14 mouse cellular contexts compared by ENCODE assay signal in the genomic region with DNA sequence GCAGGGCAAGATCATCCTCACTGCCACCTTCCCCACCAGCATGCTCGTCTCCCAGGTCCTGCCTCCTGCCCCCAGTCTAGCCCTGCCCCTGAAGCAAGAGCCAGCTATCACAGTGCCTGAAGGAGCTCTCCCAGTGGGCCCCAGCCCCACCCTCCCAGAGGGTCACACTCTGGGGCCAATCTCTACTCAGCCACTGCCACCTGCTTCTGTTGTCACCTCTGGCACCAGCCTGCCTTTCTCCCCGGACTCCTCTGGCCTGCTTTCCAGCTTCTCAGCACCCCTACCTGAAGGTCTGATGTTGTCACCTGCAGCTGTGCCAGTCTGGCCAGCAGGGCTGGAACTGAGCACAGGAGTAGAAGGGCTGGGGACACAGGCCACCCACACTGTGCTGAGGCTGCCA. TPM values are rescaled to one million over a fixed set of nuclear protein-coding genes. Genes with fewer than 3 reads are reported as not detected.
DNase-seq lines count a peak whose midpoint lies in the region; ATAC-seq and TF ChIP-seq lines count a peak whose summit lies in the region.
"Had no signal": no experiment of that assay in that cellular context is flagged by ENCODE, and none has a peak within 500 bp of the region (broad histone marks: within the 10 kb centered on the region; RNA-seq: fewer than 3 reads in every experiment).

No protein-coding gene starts in this region.

- 0 out of 2 replicates have a peak overlapping the region, but pooled peaks have one; percentile 98 for H3K27ac ChIP-seq in heart, embryonic 10.5 days
- no peak overlapping the region for H3K27ac ChIP-seq in lung, embryonic 14.5 days (ENCODE audit: low read depth)
- no peak overlapping the region; the same call in 1 of the 2 replicates for H3K27ac ChIP-seq in embryonic facial prominence, embryonic 13.5 days
- no peak overlapping the region for H3K27ac ChIP-seq in intestine, postnatal 0 days (ENCODE audit: low read depth, low read length)
- H3K27ac ChIP-seq: midbrain, embryonic 12.5 days had no signal

- no peak for TF ChIP-seq CTCF in lung, embryonic 14.5 days (IDR thresholded peaks at IDR 0.05; ENCODE audit: low read depth)
- TF ChIP-seq CTCF in intestine, postnatal 0 days (IDR thresholded peaks at IDR 0.05; ENCODE audit: low read depth): no peak

- H3K4me2 ChIP-seq in lung, embryonic 14.5 days: no peak overlapping the region
- peak overlapping the region; percentile 91; the same call in 1 of the 2 replicates for H3K4me2 ChIP-seq in embryonic facial prominence, embryonic 13.5 days
- H3K4me2 ChIP-seq in intestine, postnatal 0 days (replicated peaks; ENCODE audit: low read depth): 0 out of 2 replicates have a peak overlapping the region, but pooled peaks have one; percentile 9

- H3K27me3 ChIP-seq in heart, embryonic 10.5 days (ENCODE audit: insufficient read depth, poor library complexity, severe bottlenecking): 0 out of 2 replicates have a peak, but pooled peaks cover under 1% of the 10 kb centered on the region
- H3K27me3 ChIP-seq in lung, embryonic 14.5 days (ENCODE audit: insufficient read depth, low read length): no peaks in the 10 kb centered on the region
- H3K27me3 ChIP-seq in embryonic facial prominence, embryonic 13.5 days: no peaks in the 10 kb centered on the region
- H3K27me3 ChIP-seq in intestine, postnatal 0 days (replicated peaks; ENCODE audit: control insufficient read depth, insufficient read depth, low read length): no peaks in the 10 kb centered on the region

- H3K36me3 ChIP-seq in heart, embryonic 10.5 days: peaks cover 13% of the 10 kb centered on the region; the same call in 1 of the 2 replicates
- H3K36me3 ChIP-seq in lung, embryonic 14.5 days (ENCODE audit: insufficient read depth): peaks cover 16% of the 10 kb centered on the region
- peaks cover 13% of the 10 kb centered on the region for H3K36me3 ChIP-seq in embryonic facial prominence, embryonic 13.5 days
- no peaks in the 10 kb centered on the region for H3K36me3 ChIP-seq in intestine, postnatal 0 days (ENCODE audit: control insufficient read depth, insufficient read depth)

- H3K9ac ChIP-seq in lung, embryonic 14.5 days: no peak overlapping the region
- H3K9ac ChIP-seq in embryonic facial prominence, embryonic 13.5 days: peak overlapping the region; percentile 98; the same call in 1 of the 2 replicates
- H3K9ac ChIP-seq in intestine, postnatal 0 days (ENCODE audit: low read depth, low read length): no peak overlapping the region

- no peak for DNase-seq in heart, embryonic 10.5 days (ENCODE audit: low spot score)
- DNase-seq in heart, postnatal 4 days: no peak
- DNase-seq in lung, embryonic 14.5 days: no peak
- DNase-seq in lung, adult 18-20 months: no peak
- no peak for DNase-seq in kidney, adult 9 months
- no peak for DNase-seq in kidney, adult 11 months
- DNase-seq: cerebellum, adult 11-12 months; kidney, adult 8-10 months; lung, adult 2 months; thymus, postnatal 25 days had no signal

- peaks cover 49% of the 10 kb centered on the region for H3K4me1 ChIP-seq in heart, embryonic 10.5 days
- peaks cover 8% of the 10 kb centered on the region for H3K4me1 ChIP-seq in lung, embryonic 14.5 days (ENCODE audit: insufficient read depth)
- H3K4me1 ChIP-seq in embryonic facial prominence, embryonic 13.5 days: peaks cover 39% of the 10 kb centered on the region
- H3K4me1 ChIP-seq in intestine, postnatal 0 days (replicated peaks; ENCODE audit: control insufficient read depth, insufficient read depth, low read length): peaks cover 6% of the 10 kb centered on the region

- H3K9me3 ChIP-seq in heart, embryonic 10.5 days: no peaks in the 10 kb centered on the region
- no peaks in the 10 kb centered on the region for H3K9me3 ChIP-seq in lung, embryonic 14.5 days (ENCODE audit: low read depth, low read length)
- H3K9me3 ChIP-seq in embryonic facial prominence, embryonic 13.5 days: no peaks in the 10 kb centered on the region
- no peaks in the 10 kb centered on the region for H3K9me3 ChIP-seq in intestine, postnatal 0 days (ENCODE audit: control insufficient read depth)
- H3K9me3 ChIP-seq: midbrain, embryonic 12.5 days had no signal

- ATAC-seq in lung, embryonic 14.5 days (ENCODE audit: insufficient read depth): no peak
- ATAC-seq in embryonic facial prominence, embryonic 13.5 days (ENCODE audit: insufficient number of reproducible peaks, insufficient read depth, low FRiP score, low TSS enrichment, low read depth): no peak
- no peak for ATAC-seq in intestine, postnatal 0 days

- WGBS in heart, embryonic 10.5 days: 44% methylated on average over 2 of the region's 2 CpGs
- WGBS in lung, embryonic 14.5 days: 50% methylated on average over 2 of the region's 2 CpGs
- 35% methylated on average over 2 of the region's 2 CpGs for WGBS in embryonic facial prominence, embryonic 13.5 days
- 32% methylated on average over 2 of the region's 2 CpGs for WGBS in intestine, postnatal 0 days

- 0 out of 2 replicates have a peak overlapping the region, but pooled peaks have one; percentile 87 for H3K4me3 ChIP-seq in heart, embryonic 10.5 days
- 0 out of 2 replicates have a peak overlapping the region, but pooled peaks have one; percentile 3 for H3K4me3 ChIP-seq in lung, embryonic 14.5 days (ENCODE audit: low read depth, low read length)
- H3K4me3 ChIP-seq in embryonic facial prominence, embryonic 13.5 days: no peak overlapping the region; the same call in 1 of the 2 replicates
- H3K4me3 ChIP-seq in intestine, postnatal 0 days (ENCODE audit: low read depth, low read length): no peak overlapping the region

RNA-seq across cellular contexts. Expression of gene Six5, which starts 2.8 kb away (rescaled TPM):
- polyA plus RNA-seq in heart, embryonic 10.5 days (2016; fragmentation: Nextera tagmentation; extraction: Ambion mirVana): 5.7 and 6.1 TPM in 2 replicates
- 10 to 100 TPM; 10.3 to 10.4 TPM for total RNA-seq in heart, postnatal 4 days (2021)
- 11.6 and 12.7 TPM in 2 replicates for polyA plus RNA-seq in lung, embryonic 14.5 days (2014; fragmentation: Nextera tagmentation; extraction: Ambion mirVana)
- 14.7 and 15.3 TPM in 2 replicates for polyA plus RNA-seq in embryonic facial prominence, embryonic 13.5 days (2015; fragmentation: Nextera tagmentation; extraction: Ambion mirVana)
- 4.6 and 5.1 TPM in 2 replicates for polyA plus RNA-seq in intestine, postnatal 0 days (2015; fragmentation: Nextera tagmentation; extraction: Ambion mirVana)

RNA-seq across cellular contexts. Expression of gene Dmpk, which starts 13.6 kb away (rescaled TPM):
- polyA plus RNA-seq in heart, embryonic 10.5 days (2016; fragmentation: Nextera tagmentation; extraction: Ambion mirVana): 16.9 and 17.7 TPM in 2 replicates
- total RNA-seq in heart, postnatal 4 days (2021): 100 to 1,000 TPM; 188 to 201 TPM
- polyA plus RNA-seq in lung, embryonic 14.5 days (2014; fragmentation: Nextera tagmentation; extraction: Ambion mirVana): 20.9 and 23.0 TPM in 2 replicates
- 13.1 and 16.8 TPM in 2 replicates for polyA plus RNA-seq in embryonic facial prominence, embryonic 13.5 days (2015; fragmentation: Nextera tagmentation; extraction: Ambion mirVana)
- polyA plus RNA-seq in intestine, postnatal 0 days (2015; fragmentation: Nextera tagmentation; extraction: Ambion mirVana): 50.8 and 60.4 TPM in 2 replicates

RNA-seq across cellular contexts. Expression of gene Gm4969, which starts 21.0 kb away (rescaled TPM):
- polyA plus RNA-seq in heart, embryonic 10.5 days (2016; fragmentation: Nextera tagmentation; extraction: Ambion mirVana): 1.7 and 2.1 TPM in 2 replicates
- total RNA-seq in heart, postnatal 4 days (2021): under 1 TPM; 0.33 to 0.56 TPM
- polyA plus RNA-seq in lung, embryonic 14.5 days (2014; fragmentation: Nextera tagmentation; extraction: Ambion mirVana): 3.0 and 4.0 TPM in 2 replicates
- 3.5 and 4.4 TPM in 2 replicates for polyA plus RNA-seq in embryonic facial prominence, embryonic 13.5 days (2015; fragmentation: Nextera tagmentation; extraction: Ambion mirVana)
- polyA plus RNA-seq in intestine, postnatal 0 days (2015; fragmentation: Nextera tagmentation; extraction: Ambion mirVana): 0.38 and 0.39 TPM in 2 replicates
- total RNA-seq: MEL had no signal
- polyA plus RNA-seq: lung, adult 2 months had no signal

RNA-seq across cellular contexts. Expression of gene Dmwd, which starts 21.2 kb away (rescaled TPM):
- 14.8 and 18.0 TPM in 2 replicates for polyA plus RNA-seq in heart, embryonic 10.5 days (2016; fragmentation: Nextera tagmentation; extraction: Ambion mirVana)
- total RNA-seq in heart, postnatal 4 days (2021): 10 to 100 TPM; 60.3 to 62.9 TPM
- 18.5 and 19.2 TPM in 2 replicates for polyA plus RNA-seq in lung, embryonic 14.5 days (2014; fragmentation: Nextera tagmentation; extraction: Ambion mirVana)
- polyA plus RNA-seq in embryonic facial prominence, embryonic 13.5 days (2015; fragmentation: Nextera tagmentation; extraction: Ambion mirVana): 16.4 and 17.6 TPM in 2 replicates
- 4.7 and 5.4 TPM in 2 replicates for polyA plus RNA-seq in intestine, postnatal 0 days (2015; fragmentation: Nextera tagmentation; extraction: Ambion mirVana)

RNA-seq across cellular contexts. Expression of gene Fbxo46, which starts 22.4 kb away (rescaled TPM):
- polyA plus RNA-seq in heart, embryonic 10.5 days (2016; fragmentation: Nextera tagmentation; extraction: Ambion mirVana): 12.2 and 13.1 TPM in 2 replicates
- 1 to 10 TPM; 5.5 to 7.2 TPM for total RNA-seq in heart, postnatal 4 days (2021)
- polyA plus RNA-seq in lung, embryonic 14.5 days (2014; fragmentation: Nextera tagmentation; extraction: Ambion mirVana): 9.7 and 11.6 TPM in 2 replicates
- polyA plus RNA-seq in embryonic facial prominence, embryonic 13.5 days (2015; fragmentation: Nextera tagmentation; extraction: Ambion mirVana): 15.3 and 16.6 TPM in 2 replicates
- 4.8 and 5.1 TPM in 2 replicates for polyA plus RNA-seq in intestine, postnatal 0 days (2015; fragmentation: Nextera tagmentation; extraction: Ambion mirVana)

Comparison
In these comparisons a context has a peak if more than half of its experiments do, and no peak if none do; other contexts are left out.
1. H3K4me3 ChIP-seq: peak in heart, embryonic 10.5 days (single experiment) and lung, embryonic 14.5 days (single experiment); none in embryonic facial prominence, embryonic 13.5 days (single experiment) and intestine, postnatal 0 days (single experiment).